In the genomic region with DNA sequence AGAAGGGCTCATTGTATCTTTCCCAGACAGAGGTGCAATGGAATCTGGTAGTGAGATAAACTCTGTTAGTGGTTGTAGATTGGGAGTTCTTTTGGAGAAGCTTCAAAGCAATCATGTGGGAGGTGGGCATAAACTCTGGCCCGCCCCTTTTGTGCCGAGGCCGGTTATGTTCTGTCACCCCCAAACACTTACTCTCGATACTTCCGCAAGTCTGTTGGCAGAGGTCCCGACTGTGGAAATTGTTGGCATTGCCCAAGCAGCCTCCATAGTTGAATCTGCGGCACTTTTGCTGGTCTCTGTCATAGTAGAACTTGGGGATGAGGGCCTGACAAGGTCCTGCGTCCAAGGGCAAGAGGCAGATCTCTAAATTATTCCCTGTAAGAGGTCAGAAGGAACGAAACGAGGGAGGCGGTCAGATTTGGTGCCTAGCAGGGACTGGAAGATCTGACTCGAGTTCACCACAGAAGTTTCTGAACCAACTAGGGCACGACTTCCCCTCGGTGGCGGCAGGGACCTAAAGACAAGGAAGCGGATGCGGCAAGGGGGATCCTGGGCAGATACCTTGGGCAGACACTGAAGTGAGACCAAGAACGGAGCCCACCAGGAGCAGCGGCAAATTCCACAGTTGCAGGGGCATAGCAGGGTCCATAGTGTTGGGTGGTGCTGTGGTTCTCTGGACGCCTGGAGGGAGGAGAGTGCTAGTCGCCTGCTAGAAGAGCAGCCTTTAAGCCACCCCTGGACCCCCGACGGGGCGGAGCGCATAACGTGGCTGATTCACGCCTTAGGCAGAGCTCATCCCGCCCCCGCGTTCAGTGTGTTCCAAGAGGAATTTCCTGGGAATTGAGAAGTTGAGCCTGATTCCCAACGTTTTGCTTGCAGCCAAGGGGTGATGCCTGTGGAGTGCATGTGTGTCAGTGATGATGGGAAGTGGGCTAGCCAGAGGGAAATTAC, we compare ENCODE assay signal across 9 mouse cellular contexts. TPM values are rescaled to one million over a fixed set of nuclear protein-coding genes. Genes with fewer than 3 reads are reported as not detected.
DNase-seq lines count a peak whose midpoint lies in the region; ATAC-seq and TF ChIP-seq lines count a peak whose summit lies in the region.
"Had no signal": no experiment of that assay in that cellular context is flagged by ENCODE, and none has a peak within 500 bp of the region (broad histone marks: within the 10 kb centered on the region; RNA-seq: fewer than 3 reads in every experiment).

No protein-coding gene starts in this region.

- no peak for ATAC-seq in hindbrain, embryonic 11.5 days (ENCODE audit: low FRiP score)
- ATAC-seq in limb, embryonic 13.5 days (ENCODE audit: low FRiP score, low read depth) = no peak
- no peak for ATAC-seq in stomach, embryonic 16.5 days (ENCODE audit: insufficient read depth, low FRiP score)

- intact Hi-C loops in gastrocnemius, adult 2 months (cut with DNase I) = no loop called here

- H3K4me1 ChIP-seq in hindbrain, embryonic 11.5 days (replicated peaks; ENCODE audit: control insufficient read depth, insufficient read depth, low read length) = no peaks in the 10 kb centered on the region
- H3K4me1 ChIP-seq in limb, embryonic 13.5 days = no peaks in the 10 kb centered on the region
- no peaks in the 10 kb centered on the region for H3K4me1 ChIP-seq in stomach, embryonic 16.5 days (ENCODE audit: control insufficient read depth, insufficient read depth, low read length)

- peak overlapping the region; percentile 71 for H3K4me3 ChIP-seq in gastrocnemius, adult 2 months
- H3K4me3 ChIP-seq in hindbrain, embryonic 11.5 days (ENCODE audit: low read depth, low read length) = no peak overlapping the region
- H3K4me3 ChIP-seq in limb, embryonic 13.5 days = peak overlapping the region; percentile 30
- H3K4me3 ChIP-seq in stomach, embryonic 16.5 days (replicated peaks; ENCODE audit: low read length) = peak overlapping the region; percentile 30

- H3K27ac ChIP-seq in gastrocnemius, adult 2 months = peak overlapping the region; percentile 75
- no peak overlapping the region for H3K27ac ChIP-seq in hindbrain, embryonic 11.5 days (ENCODE audit: low read depth, low read length)
- no peak overlapping the region for H3K27ac ChIP-seq in limb, embryonic 13.5 days
- H3K27ac ChIP-seq in stomach, embryonic 16.5 days (ENCODE audit: low read length) = no peak overlapping the region

- 30% methylated on average over 31 of the region's 31 CpGs for WGBS in hindbrain, embryonic 11.5 days
- WGBS in limb, embryonic 13.5 days = 22% methylated on average over 31 of the region's 31 CpGs
- WGBS in stomach, embryonic 16.5 days = 23% methylated on average over 31 of the region's 31 CpGs

- peak; percentile 29 for DNase-seq in ES-CJ7 (ENCODE audit: low read depth, low spot score)
- peak; percentile 49 for DNase-seq in adrenal gland, postnatal 14 days
- DNase-seq in gastrocnemius, adult 2 months = peak; percentile 41
- DNase-seq in hindbrain, embryonic 11.5 days (ENCODE audit: low spot score) = peak; percentile 19
- peak; percentile 23 for DNase-seq in mesoderm, embryonic 11.5 days (ENCODE audit: low read depth, low spot score)
- DNase-seq in thymus, postnatal 36 days = no peak

- no peak for TF ChIP-seq CTCF in gastrocnemius, adult 2 months (IDR thresholded peaks at IDR 0.05)

- H3K9me3 ChIP-seq in hindbrain, embryonic 11.5 days (ENCODE audit: control insufficient read depth, low read length) = no peaks in the 10 kb centered on the region
- no peaks in the 10 kb centered on the region for H3K9me3 ChIP-seq in limb, embryonic 13.5 days
- H3K9me3 ChIP-seq in stomach, embryonic 16.5 days (replicated peaks; ENCODE audit: control insufficient read depth, low read length) = no peaks in the 10 kb centered on the region

- H3K4me2 ChIP-seq in hindbrain, embryonic 11.5 days (replicated peaks; ENCODE audit: low read depth, low read length) = no peak overlapping the region; the same call in 1 of the 2 replicates
- peak overlapping the region; percentile 59 for H3K4me2 ChIP-seq in limb, embryonic 13.5 days (replicated peaks)
- H3K4me2 ChIP-seq in stomach, embryonic 16.5 days (ENCODE audit: low read depth, low read length) = peak overlapping the region; percentile 47

- H3K36me3 ChIP-seq in hindbrain, embryonic 11.5 days (ENCODE audit: control insufficient read depth, insufficient read depth, low read length) = no peaks in the 10 kb centered on the region
- no peaks in the 10 kb centered on the region for H3K36me3 ChIP-seq in limb, embryonic 13.5 days
- H3K36me3 ChIP-seq in stomach, embryonic 16.5 days (ENCODE audit: control insufficient read depth, insufficient read depth, low read length) = no peaks in the 10 kb centered on the region

- H3K9ac ChIP-seq in hindbrain, embryonic 11.5 days (ENCODE audit: low read depth, low read length) = no peak overlapping the region
- no peak overlapping the region for H3K9ac ChIP-seq in limb, embryonic 13.5 days
- H3K9ac ChIP-seq in stomach, embryonic 16.5 days (ENCODE audit: low read length) = peak overlapping the region; percentile 54; the same call in 1 of the 2 replicates

- no peaks in the 10 kb centered on the region for H3K27me3 ChIP-seq in hindbrain, embryonic 11.5 days (ENCODE audit: control insufficient read depth, insufficient read depth, low read length)
- peaks cover 23% of the 10 kb centered on the region for H3K27me3 ChIP-seq in limb, embryonic 13.5 days
- 0 out of 2 replicates have a peak, but pooled peaks cover 3% of the 10 kb centered on the region for H3K27me3 ChIP-seq in stomach, embryonic 16.5 days (ENCODE audit: control insufficient read depth, insufficient read depth, low read length)

RNA-seq across cellular contexts. Expression of gene Tfpi2, which starts 20.8 kb away (rescaled TPM):
- 5.4 and 10.8 TPM in 2 replicates for total RNA-seq in adrenal gland, postnatal 14 days (2021)
- under 1 TPM; 0.26 to 0.64 TPM for total RNA-seq in gastrocnemius, adult 2 months (2021)
- 0.97 and 1.1 TPM in 2 replicates for polyA plus RNA-seq in hindbrain, embryonic 11.5 days (2014; fragmentation: Nextera tagmentation; extraction: Ambion mirVana)
- polyA plus RNA-seq in limb, embryonic 13.5 days (2015; fragmentation: Nextera tagmentation; extraction: Ambion mirVana) = 1.2 and 1.5 TPM in 2 replicates
- 3.9 and 4.7 TPM in 2 replicates for polyA plus RNA-seq in stomach, embryonic 16.5 days (2015; fragmentation: Nextera tagmentation; extraction: Ambion mirVana)

RNA-seq across cellular contexts. Expression of gene Gngt1, which starts 25.6 kb away (rescaled TPM):
- total RNA-seq in adrenal gland, postnatal 14 days (2021) = not detected in 2 replicates
- not detected for total RNA-seq in gastrocnemius, adult 2 months (2021)
- not detected in 2 replicates for polyA plus RNA-seq in hindbrain, embryonic 11.5 days (2014; fragmentation: Nextera tagmentation; extraction: Ambion mirVana)
- not detected in 2 replicates for polyA plus RNA-seq in limb, embryonic 13.5 days (2015; fragmentation: Nextera tagmentation; extraction: Ambion mirVana)
- 0.22 TPM in 1 of 2 replicates, not detected in the other for polyA plus RNA-seq in stomach, embryonic 16.5 days (2015; fragmentation: Nextera tagmentation; extraction: Ambion mirVana)
- total RNA-seq: left cerebral cortex, postnatal 14 days had no signal

RNA-seq across cellular contexts. Expression of gene Gng11, which starts 35.8 kb away (rescaled TPM):
- 52.1 and 53.2 TPM in 2 replicates for total RNA-seq in adrenal gland, postnatal 14 days (2021)
- total RNA-seq in gastrocnemius, adult 2 months (2021) = 10 to 100 TPM; 13.6 to 25.7 TPM
- 44.1 and 48.1 TPM in 2 replicates for polyA plus RNA-seq in hindbrain, embryonic 11.5 days (2014; fragmentation: Nextera tagmentation; extraction: Ambion mirVana)
- polyA plus RNA-seq in limb, embryonic 13.5 days (2015; fragmentation: Nextera tagmentation; extraction: Ambion mirVana) = 69.8 and 71.7 TPM in 2 replicates
- polyA plus RNA-seq in stomach, embryonic 16.5 days (2015; fragmentation: Nextera tagmentation; extraction: Ambion mirVana) = 71.8 and 83.0 TPM in 2 replicates

Comparison
In these comparisons a context has a peak if more than half of its experiments do, and no peak if none do; other contexts are left out.
1. DNase-seq: peak in ES-CJ7 (single experiment), adrenal gland, postnatal 14 days (single experiment), gastrocnemius, adult 2 months (single experiment), hindbrain, embryonic 11.5 days (single experiment) and mesoderm, embryonic 11.5 days (single experiment); none in thymus, postnatal 36 days (0 of 2).